Mouse (Mus musculus) duodenum, adult 2 months (tissue): ENCODE measurements around the gene Gm8265. TPM values are rescaled to one million over a fixed set of nuclear protein-coding genes. Genes with fewer than 3 reads are reported as not detected.

Source experiments
- polyA plus RNA-seq: library from polyadenylated mRNA; depleted of rRNA; stranded (reverse); fragments of >200 nt; gene quantifications from 2 replicates; pipeline ENCODE4 v1.2.3, GENCODE M21; 2012; ENCODE audit warnings: low replicate concordance; rRNA removed

Gene Gm8265
- polyA plus RNA-seq: not detected in 2 replicates

GRCm38 (mm10) chr14:5632928-5633327, at the start of gene Gm8265:
Gm8265 (minus strand) TSS chr14:5633028.

Other genes with a start within 250 kb of the Gm8265 start
- gene Gm3500, start 244.0 kb downstream of the Gm8265 start, polyA plus RNA-seq: not detected in 2 replicates
- gene Gm3194, start 177.6 kb downstream of the Gm8265 start, polyA plus RNA-seq: not detected in 2 replicates
- not detected in 2 replicates for gene Gm8246, start 155.2 kb downstream of the Gm8265 start, polyA plus RNA-seq
- gene Gm3187, start 148.8 kb downstream of the Gm8265 start, polyA plus RNA-seq: not detected in 2 replicates
- gene Gm3488, start 131.4 kb downstream of the Gm8265 start, polyA plus RNA-seq: not detected in 2 replicates
- gene Gm3532, start 94.5 kb downstream of the Gm8265 start, polyA plus RNA-seq: not detected in 2 replicates
- gene Gm9603, start 54.4 kb upstream of the Gm8265 start, polyA plus RNA-seq: not detected in 2 replicates
- not detected in 2 replicates for gene Gm3373, start 108.5 kb upstream of the Gm8265 start, polyA plus RNA-seq
- gene Gm3383, start 175.0 kb upstream of the Gm8265 start, polyA plus RNA-seq: not detected in 2 replicates
- gene Gm3424, start 197.3 kb upstream of the Gm8265 start, polyA plus RNA-seq: not detected in 2 replicates
- not detected in 2 replicates for gene Gm8237, start 247.4 kb upstream of the Gm8265 start, polyA plus RNA-seq